Mouse (Mus musculus) liver, embryonic 14.5 days (tissue): ENCODE data around the gene Frem2.

Experiments used
- CTCF ChIP-seq: IDR thresholded peaks from 2 replicates; pipeline ENCODE4 v1.5.1; 2016; ENCODE audit warnings: antibody characterized with exemption, low read depth, control low read depth
- EP300 ChIP-seq: IDR thresholded peaks from 2 replicates; pipeline ENCODE4 v1.6.1; 2016; ENCODE audit warnings: antibody characterized with exemption, low read depth

GRCm38 (mm10) chr3:53599315-53599714 is 57.8 kb downstream of the Frem2 start:
- TF ChIP-seq CTCF: no peak
- TF ChIP-seq EP300: no peak
